Mouse (Mus musculus) NIH3T3 (cell line): Measurements from ENCODE around the gene Gipc2.
A peak's percentile ranks its signal among the peaks of the same experiment; 100 is the strongest.

Source experiments
- DNase-seq: peaks from one replicate; pipeline ENCODE4 v3.0.0-alpha.2; 2012; ENCODE audit warnings: low read depth

Gene Gipc2

DNA sequence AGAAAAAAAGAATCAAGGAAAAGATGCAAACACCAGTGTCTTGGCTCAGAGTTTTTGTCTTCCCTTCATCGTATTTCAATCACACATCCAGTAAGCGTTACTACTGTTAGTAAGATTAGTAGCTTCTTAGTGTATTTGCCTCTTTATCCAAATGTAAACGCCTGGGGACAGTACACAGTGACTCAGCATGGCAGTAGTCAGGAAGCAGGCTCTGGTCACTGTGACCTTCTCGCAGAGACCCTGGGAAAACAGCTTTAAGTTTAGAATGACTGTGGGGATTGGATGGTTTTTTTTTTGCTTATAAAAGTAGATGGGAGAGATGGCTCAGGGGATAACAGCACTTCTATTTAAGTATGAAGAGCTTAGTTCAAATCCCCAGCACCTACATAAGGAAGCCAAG lies 46.0 kb downstream of the Gipc2 start:
- DNase-seq, result no peak

GRCm38 (mm10) chr3:152117941-152118340 lies 48.1 kb downstream of the Gipc2 start:
- no peak for DNase-seq

GRCm38 (mm10) chr3:152116140-152116539 lies 49.9 kb downstream of the Gipc2 start:
- DNase-seq, result no peak

DNA sequence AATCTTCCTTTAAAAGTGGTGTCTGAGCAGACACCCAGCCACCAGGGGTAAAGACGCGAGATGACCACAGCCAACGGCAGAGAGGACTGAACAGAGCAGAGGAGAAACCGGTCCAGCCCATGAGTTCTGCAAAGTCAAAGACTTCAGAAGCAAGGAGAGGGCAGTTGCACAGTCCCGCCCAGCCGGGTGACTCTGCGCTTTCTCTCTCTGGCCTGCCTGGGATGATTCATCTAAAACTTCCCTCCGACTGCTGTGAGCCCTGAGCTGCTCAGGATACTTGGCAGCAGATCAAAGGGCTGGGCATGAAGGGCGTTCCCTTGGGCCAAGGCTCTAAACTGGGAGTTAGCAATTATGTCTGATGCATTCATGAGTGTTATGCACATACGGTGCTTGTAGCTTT lies 51.2 kb downstream of the Gipc2 start:
- peak; percentile 98 for DNase-seq

- DNase-seq, result peak; percentile 70
These were observed 51.8 kb downstream of the Gipc2 start for GRCm38 (mm10) chr3:152114222-152114621.

GRCm38 (mm10) chr3:152113496-152113895 lies 52.5 kb downstream of the Gipc2 start:
- DNase-seq, result no peak

DNA sequence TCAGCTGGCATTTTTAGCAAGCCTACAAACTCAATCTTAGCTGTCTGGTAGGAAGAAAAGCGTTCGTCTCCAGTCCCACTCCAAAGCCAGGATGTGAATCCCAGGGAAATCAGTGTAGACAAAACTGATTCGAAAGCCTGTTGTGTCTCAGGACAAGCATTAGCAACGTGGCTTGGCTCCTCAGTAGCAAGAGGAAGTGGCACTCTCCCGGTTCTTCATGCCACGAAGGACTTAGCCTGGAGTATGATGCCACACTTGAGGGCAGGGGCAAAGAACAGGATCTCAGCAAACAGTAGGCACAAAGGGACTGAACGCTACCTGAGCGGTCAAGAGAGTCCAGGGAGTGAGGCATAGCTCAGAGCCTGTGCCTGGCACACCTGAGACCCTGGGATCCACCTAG lies 53.4 kb downstream of the Gipc2 start:
- no peak for DNase-seq

DNA sequence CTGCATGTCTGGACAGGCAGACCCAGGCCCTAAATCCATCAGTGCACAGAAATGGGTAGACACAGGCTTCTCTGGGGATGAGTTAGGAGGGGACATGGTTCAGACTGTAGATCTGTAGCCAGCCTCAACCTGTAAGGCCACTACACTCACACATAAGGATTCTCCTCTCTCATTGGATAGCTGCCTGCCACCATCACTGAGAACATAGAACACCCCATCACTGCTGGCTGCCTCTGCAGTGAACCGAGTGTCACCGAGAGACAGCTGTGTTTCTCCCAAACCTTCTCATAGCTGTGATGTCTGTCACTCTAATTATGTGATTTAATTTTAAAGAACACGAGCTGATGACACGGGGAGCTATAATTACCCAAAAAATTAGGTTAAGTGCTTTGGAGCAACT lies 54.5 kb downstream of the Gipc2 start:
- no peak for DNase-seq

- peak; percentile 92 for DNase-seq
These were observed 54.9 kb downstream of the Gipc2 start for GRCm38 (mm10) chr3:152111081-152111480.

DNA sequence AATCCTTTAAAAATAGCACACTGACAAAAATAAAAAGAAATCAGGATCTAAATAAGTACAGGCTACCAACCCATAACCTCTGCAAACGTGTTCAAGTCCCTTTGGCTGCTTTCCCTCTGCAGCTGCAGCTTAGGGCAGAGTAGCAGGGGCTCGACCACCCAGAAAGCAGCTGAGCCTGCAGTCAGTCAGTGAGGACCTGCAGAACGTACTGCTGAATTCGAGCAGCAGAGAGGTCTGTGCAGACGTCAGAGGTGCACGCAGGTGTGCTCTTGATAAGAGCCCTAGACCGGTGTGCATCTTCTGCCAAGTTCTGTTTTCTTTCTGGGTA lies 56.8 kb downstream of the Gipc2 start:
- DNase-seq, result no peak

DNA sequence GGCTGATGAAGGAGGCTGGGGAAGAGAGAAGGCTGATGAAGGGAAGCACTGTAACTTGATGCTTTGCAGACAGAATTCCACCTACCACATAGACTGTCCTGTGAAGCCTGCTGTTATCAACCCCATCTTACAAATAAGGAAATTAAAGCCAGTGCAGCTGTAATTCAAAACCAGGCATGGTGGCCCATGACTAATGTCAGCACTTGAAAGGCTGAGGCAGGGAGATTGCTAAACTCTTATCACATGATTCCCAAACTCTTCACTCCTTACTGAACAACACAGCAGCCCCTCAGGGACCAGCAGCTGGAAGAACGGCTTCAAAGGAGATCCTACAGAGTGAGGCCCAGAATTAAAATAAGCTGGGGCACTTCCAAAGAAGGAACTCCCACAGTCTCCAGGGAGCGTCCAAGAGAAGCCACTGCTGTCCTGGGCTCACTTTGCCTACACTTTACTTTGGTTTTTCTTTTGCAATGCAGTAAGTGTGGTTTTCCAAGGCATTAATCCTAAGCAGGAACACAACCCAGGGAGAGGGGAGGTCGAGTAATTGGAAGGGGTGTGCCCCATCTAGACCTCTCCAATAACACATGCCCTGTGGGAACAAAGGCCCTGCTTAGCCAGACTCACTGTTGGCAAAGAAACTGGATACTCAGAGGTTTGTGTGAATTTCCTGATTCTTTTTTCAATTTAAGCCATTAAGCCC lies 57.3 kb downstream of the Gipc2 start:
- DNase-seq, result peak; percentile 70

DNA sequence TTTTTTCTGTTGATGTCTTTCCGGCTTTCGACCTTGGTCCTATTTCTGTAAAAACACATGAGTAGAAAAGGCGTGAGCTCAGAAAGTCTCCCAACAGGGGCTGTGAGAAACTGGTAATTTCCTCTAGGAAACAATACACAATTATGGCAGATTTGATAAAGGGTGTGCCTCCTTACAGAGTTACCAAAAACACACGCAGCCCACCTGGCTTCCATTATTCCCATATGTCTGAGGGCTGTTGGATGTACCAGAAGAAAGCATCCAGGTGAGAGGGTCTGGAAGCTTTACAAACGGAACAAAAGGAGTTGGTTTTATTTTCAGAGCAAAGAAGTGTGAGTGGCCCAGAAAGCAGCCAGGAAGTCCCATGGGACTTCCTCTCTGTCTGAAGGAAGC lies 58.0 kb downstream of the Gipc2 start:
- DNase-seq, result peak; percentile 39

- DNase-seq, result no peak
These were observed 58.7 kb downstream of the Gipc2 start for GRCm38 (mm10) chr3:152107149-152108002.

GRCm38 (mm10) chr3:152106225-152107148 lies 59.5 kb downstream of the Gipc2 start:
- no peak for DNase-seq

DNA sequence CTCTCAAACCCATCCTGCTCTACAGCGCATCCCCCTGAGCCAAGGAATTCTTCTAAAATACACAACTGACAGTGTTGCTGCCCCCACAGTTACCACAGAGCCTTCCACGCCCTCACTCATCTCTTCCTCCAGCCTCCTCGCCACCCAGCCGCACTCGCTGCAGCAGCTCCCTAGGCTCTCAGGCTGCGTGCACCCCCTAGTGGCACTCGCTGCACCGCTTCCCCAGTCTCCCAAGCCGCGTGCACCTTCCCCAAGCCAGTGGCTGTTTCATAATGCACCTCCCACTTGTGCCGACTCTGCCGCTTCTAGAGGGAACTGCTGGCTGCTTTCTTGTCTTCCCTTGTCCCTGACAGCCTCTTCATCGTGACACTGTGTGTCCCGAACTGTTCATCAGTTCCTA lies 60.7 kb downstream of the Gipc2 start:
- DNase-seq, result peak; percentile 82

DNA sequence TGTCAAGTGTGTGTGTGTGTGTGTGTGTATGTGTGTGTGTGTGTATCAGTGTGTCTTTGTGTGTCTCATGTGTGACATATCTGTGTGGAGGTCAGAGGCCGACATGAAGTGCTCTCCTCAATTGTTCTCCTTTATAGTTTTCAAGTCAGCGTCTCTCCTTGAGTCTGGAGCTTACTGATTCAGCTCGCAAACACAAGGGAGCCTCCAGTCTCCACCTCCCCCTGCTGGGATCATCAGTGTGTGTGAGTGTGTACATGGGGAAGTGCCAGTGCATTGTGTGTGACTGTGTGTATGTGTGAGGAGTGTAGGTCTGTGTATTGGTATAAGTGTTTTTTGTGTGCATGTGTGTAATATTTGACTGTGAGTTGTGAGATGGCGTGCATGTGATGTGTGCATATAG lies 62.6 kb downstream of the Gipc2 start:
- DNase-seq, result no peak

GRCm38 (mm10) chr3:152101459-152101858 lies 64.6 kb downstream of the Gipc2 start:
- no peak for DNase-seq

- no peak for DNase-seq
These were observed 65.8 kb downstream of the Gipc2 start for GRCm38 (mm10) chr3:152100119-152100818.

- peak; percentile 87 for DNase-seq
These were observed 71.0 kb downstream of the Gipc2 start for GRCm38 (mm10) chr3:152095030-152095429.

GRCm38 (mm10) chr3:152092385-152093057 lies 73.5 kb downstream of the Gipc2 start:
- no peak for DNase-seq

DNA sequence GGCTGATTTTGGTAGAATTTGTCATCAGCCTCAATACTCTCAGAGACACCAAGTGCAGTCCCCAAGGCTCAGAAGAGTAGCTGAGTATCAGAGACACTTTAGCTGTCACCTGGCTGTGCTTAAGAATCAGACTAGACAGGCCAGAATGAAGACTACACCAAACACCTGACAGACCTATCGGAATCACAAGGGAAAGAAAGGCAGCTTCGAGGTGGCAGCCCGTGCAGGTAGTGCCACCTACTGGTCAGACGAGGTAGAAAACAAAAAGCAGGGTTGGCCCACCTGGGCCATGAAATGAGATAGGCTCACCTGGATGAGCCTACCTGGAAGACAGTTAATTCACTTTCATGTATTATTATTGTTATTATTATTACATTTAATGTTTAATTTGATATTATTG lies 76.9 kb downstream of the Gipc2 start:
- DNase-seq, result peak; percentile 70
